Mouse (Mus musculus) bone marrow, adult 2 months (tissue): ENCODE data around the gene Phf13. TPM values are rescaled to one million over a fixed set of nuclear protein-coding genes. Genes with fewer than 3 reads are reported as not detected.

Source experiments
- H3K27ac ChIP-seq: fragments of 200-500 bp; 2 replicates; pipeline ENCODE4 v1.5.1; 2012; ENCODE audit warnings: low read depth, mild to moderate bottlenecking, control low read depth, inconsistent platforms, low read length; ENCODE audit not compliant: control insufficient read depth, poor library complexity, insufficient read depth
- H3K4me1 ChIP-seq: fragments of 200-500 bp; 2 replicates; pipeline ENCODE4 v1.6.1; 2011; ENCODE audit warnings: low read length; ENCODE audit not compliant: control insufficient read depth, insufficient read depth
- H3K4me3 ChIP-seq: fragments of 200-500 bp; replicated peaks from 2 replicates; pipeline ENCODE3; 2011; ENCODE audit warnings: mild to moderate bottlenecking, low read depth, low read length, control low read depth; ENCODE audit not compliant: control insufficient read depth
- CTCF ChIP-seq: fragments of 200-500 bp; IDR thresholded peaks from 2 replicates; pipeline ENCODE4 v1.5.1; 2011; ENCODE audit warnings: low read length, control low read depth; ENCODE audit not compliant: control insufficient read depth, insufficient read depth
- POLR2A ChIP-seq: fragments of 200-500 bp; IDR thresholded peaks from 2 replicates; pipeline ENCODE4 v1.6.1; 2011; ENCODE audit warnings: low read depth, mild to moderate bottlenecking, control low read depth, low read length, borderline replicate concordance; ENCODE audit not compliant: control insufficient read depth
- WGBS: fragments of 180-500 bp; shearing (Covaris S2); methylation state at CpG from one replicate; pipeline ENCODE4 v1.1.7; 2018; 5-methylcytosine and 5-hydroxymethylcytosine counted together
- polyA plus RNA-seq: library from polyadenylated mRNA; stranded (reverse); fragments of >200 nt; gene quantifications from 2 replicates; pipeline ENCODE4 v1.2.4, GENCODE M21; 2011; ENCODE audit warnings: low replicate concordance; ENCODE audit not compliant: missing spikeins, insufficient read depth, insufficient read length

The Phf13 gene
- polyA plus RNA-seq, 1 experiment: 2.8 TPM

- H3K4me3 ChIP-seq: no peak overlapping the region
- 94% methylated on average over 6 of the region's 6 CpGs for whole genome bisulfite sequencing
- H3K27ac ChIP-seq: no peak overlapping the region
- TF ChIP-seq CTCF (no peak), POLR2A (no peak)
- H3K4me1 ChIP-seq: no peaks in the 10 kb centered on the region; the same call in 1 of the 2 replicates
Observed at GRCm38 (mm10) chr4:151953209-151953608, 42.8 kb downstream of the Phf13 start.

GRCm38 (mm10) chr4:151948497-151949471, 47.3 kb downstream of the Phf13 start:
- Histone ChIP-seq H3K4me3 (no peak overlapping the region), H3K4me1 (no peaks in the 10 kb centered on the region), H3K27ac (no peak overlapping the region)
- TF ChIP-seq CTCF (no peak), POLR2A (no peak)
- 86% methylated on average over 14 of the region's 14 CpGs for WGBS

GRCm38 (mm10) chr4:151946211-151946610, 49.8 kb downstream of the Phf13 start:
- H3K4me3 ChIP-seq: no peak overlapping the region
- 91% methylated on average over 11 of the region's 11 CpGs for WGBS
- H3K27ac ChIP-seq: no peak overlapping the region
- TF ChIP-seq POLR2A (no peak), CTCF (no peak)
- no peaks in the 10 kb centered on the region for H3K4me1 ChIP-seq

Other genes starting within 250 kb of the Phf13 start
- 26.6 and 28.3 TPM in 2 replicates for gene Camta1, start 134.4 kb downstream of the Phf13 start, polyA plus RNA-seq
- 50.8 and 79.8 TPM in 2 replicates for gene Dnajc11, start 62.6 kb downstream of the Phf13 start, polyA plus RNA-seq
- 16.4 and 23.6 TPM in 2 replicates for gene Thap3, start 7.3 kb downstream of the Phf13 start, polyA plus RNA-seq
- gene Klhl21, start 12.5 kb upstream of the Phf13 start, polyA plus RNA-seq: 3.5 and 6.6 TPM in 2 replicates
- 7.7 and 21.0 TPM in 2 replicates for gene Zbtb48, start 31.4 kb upstream of the Phf13 start, polyA plus RNA-seq
- gene Tas1r1, start 42.3 kb upstream of the Phf13 start, polyA plus RNA-seq: 1.0 TPM in 1 of 2 replicates, not detected in the other
- 8.1 and 11.9 TPM in 2 replicates for gene Nol9, start 43.1 kb upstream of the Phf13 start, polyA plus RNA-seq
- 6.5 and 6.6 TPM in 2 replicates for gene Plekhg5, start 76.2 kb upstream of the Phf13 start, polyA plus RNA-seq
- gene Tnfrsf25, start 119.7 kb upstream of the Phf13 start, polyA plus RNA-seq: 2.6 and 3.3 TPM in 2 replicates
- gene Espn, start 156.1 kb upstream of the Phf13 start, polyA plus RNA-seq: 0.61 TPM in 1 of 2 replicates, not detected in the other
- not detected in 2 replicates for gene Hes2, start 162.6 kb upstream of the Phf13 start, polyA plus RNA-seq
- 12.4 and 32.0 TPM in 2 replicates for gene Acot7, start 181.9 kb upstream of the Phf13 start, polyA plus RNA-seq